Mouse (Mus musculus) intestine, embryonic 15.5 days (tissue): ENCODE data around the gene Gnmt. TPM values are rescaled to one million over a fixed set of nuclear protein-coding genes. Genes with fewer than 3 reads are reported as not detected.
A peak's percentile ranks its signal among the peaks of the same experiment; 100 is the strongest.
"Not testable (repeated sequence)": the region's sequence is repeated elsewhere in the genome, so short reads cannot be mapped to it uniquely, and the experiment has no call there.

Experiments
- ATAC-seq: fragments of 200-750 bp; cut with Nextera tagmentation; 2 replicates; pipeline ENCODE4 v1.8.0; 2017; ENCODE audit warnings: moderate TSS enrichment, moderate library complexity
- H3K27ac ChIP-seq: fragments of 300-500 bp; sonication (generic); 2 replicates; pipeline ENCODE4 v1.5.1; 2015; ENCODE audit warnings: mild to moderate bottlenecking, inconsistent platforms
- H3K27me3 ChIP-seq: fragments of 300-500 bp; sonication (generic); replicated peaks from 2 replicates; pipeline ENCODE4 v1.6.1; 2015; ENCODE audit warnings: inconsistent platforms
- H3K36me3 ChIP-seq: fragments of 300-500 bp; sonication (generic); 2 replicates; pipeline ENCODE4 v1.6.1; 2015; ENCODE audit warnings: inconsistent platforms
- H3K4me1 ChIP-seq: fragments of 300-500 bp; sonication (generic); replicated peaks from 2 replicates; pipeline ENCODE4 v1.6.1; 2015; ENCODE audit warnings: inconsistent platforms
- H3K4me2 ChIP-seq: fragments of 300-500 bp; sonication (generic); replicated peaks from 2 replicates; pipeline ENCODE4 v1.6.1; 2015; ENCODE audit warnings: mild to moderate bottlenecking, inconsistent platforms
- H3K4me3 ChIP-seq: fragments of 300-500 bp; sonication (generic); replicated peaks from 2 replicates; pipeline ENCODE4 v1.5.1; 2015; ENCODE audit warnings: inconsistent platforms
- H3K9ac ChIP-seq: fragments of 300-500 bp; sonication (generic); 2 replicates; pipeline ENCODE4 v1.6.1; 2015; ENCODE audit warnings: inconsistent platforms
- H3K9me3 ChIP-seq: fragments of 300-500 bp; sonication (generic); 2 replicates; pipeline ENCODE4 v1.6.1; 2016; ENCODE audit warnings: inconsistent platforms
- WGBS: fragments of 180-500 bp; shearing (Covaris S2); methylation state at CpG from one replicate; pipeline ENCODE4 v1.1.7; 2015; 5-methylcytosine and 5-hydroxymethylcytosine counted together
- polyA plus RNA-seq: library from polyadenylated mRNA; unstranded; fragments of >200 nt; fragmentation: Nextera tagmentation; extraction: Ambion mirVana; gene quantifications from 2 replicates; pipeline ENCODE4 v1.2.1, GENCODE M21; 2015

Gene Gnmt
- polyA plus RNA-seq, result 3.2 and 9.0 TPM in 2 replicates

DNA sequence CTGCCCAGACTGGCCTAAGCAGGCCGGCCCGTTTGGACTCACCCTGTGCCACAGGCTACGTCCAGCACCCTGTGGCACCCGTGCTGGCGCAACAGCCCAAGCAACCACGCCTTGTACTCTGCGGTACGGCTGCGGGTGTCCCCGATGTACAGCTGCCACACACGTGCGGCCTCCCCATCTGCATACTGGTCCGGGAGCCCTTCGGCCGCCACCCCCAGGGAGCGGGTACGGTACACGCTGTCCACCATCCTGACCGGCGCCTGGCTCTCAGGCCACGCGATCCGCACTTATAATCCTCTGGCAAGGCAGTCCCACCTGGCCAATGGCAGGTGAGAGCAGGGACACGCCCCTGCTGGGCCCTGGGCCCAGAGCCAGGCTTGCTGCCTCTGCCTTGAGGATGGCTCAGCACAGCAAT lies at the start of gene Gnmt:
TSS of gene Gnmt (minus strand) at position 265 of the 415 bp plus-strand sequence.
- Histone ChIP-seq H3K4me3 (peak within 1 kb of the TSS; percentile 20), H3K4me2 (peak within 1 kb of the TSS; percentile 71), H3K9ac (no peak within 1 kb of the TSS; the same call in 1 of the 2 replicates), H3K27me3 (peaks cover 6% of the 10 kb centered on the region), H3K27ac (no peak within 1 kb of the TSS), H3K9me3 (no peaks in the 10 kb centered on the region), H3K4me1 (0 out of 2 replicates have a peak, but pooled peaks cover 9% of the 10 kb centered on the region), H3K36me3 (peaks cover 6% of the 10 kb centered on the region)
- peak; percentile 89 for ATAC-seq
- WGBS, result 13% methylated on average over 24 of the region's 24 CpGs

DNA sequence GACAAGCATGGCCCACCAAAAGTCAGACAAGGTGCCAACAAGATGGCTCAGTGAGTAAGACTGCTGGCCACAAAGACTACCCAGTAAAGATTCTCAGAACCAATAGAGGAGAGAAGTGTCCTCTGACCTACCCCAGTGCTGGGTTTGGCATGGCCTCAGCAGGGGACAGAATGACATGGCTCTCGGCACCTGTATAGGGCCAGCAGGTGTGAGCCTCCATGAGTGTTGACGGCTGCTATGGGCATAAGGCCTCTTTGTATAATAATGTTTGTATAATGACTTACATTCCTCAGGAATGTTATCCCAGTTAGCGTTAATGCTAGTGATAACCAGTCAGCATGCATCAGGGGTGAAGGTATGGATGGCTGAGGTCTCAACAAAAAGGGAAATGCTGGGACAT lies 47.1 kb upstream of the Gnmt start:
- Histone ChIP-seq H3K36me3 (peaks cover 47% of the 10 kb centered on the region), H3K4me2 (no peak overlapping the region), H3K27ac (no peak overlapping the region), H3K27me3 (no peaks in the 10 kb centered on the region), H3K4me1 (peaks cover 14% of the 10 kb centered on the region), H3K9me3 (no peaks in the 10 kb centered on the region), H3K9ac (no peak overlapping the region), H3K4me3 (no peak overlapping the region)
- ATAC-seq, result no peak
- WGBS, result 60% methylated on average over 3 of the region's 3 CpGs

- H3K36me3 ChIP-seq, result peaks cover 43% of the 10 kb centered on the region
- H3K9ac ChIP-seq, result no peak overlapping the region
- peaks cover 13% of the 10 kb centered on the region for H3K4me1 ChIP-seq
- no peak overlapping the region for H3K27ac ChIP-seq
- H3K4me2 ChIP-seq, result no peak overlapping the region
- no peak overlapping the region for H3K4me3 ChIP-seq
- WGBS, result 92% methylated on average over 9 of the region's 9 CpGs
- no peaks in the 10 kb centered on the region for H3K27me3 ChIP-seq
- no peaks in the 10 kb centered on the region for H3K9me3 ChIP-seq
- no peak for ATAC-seq
These were observed 46.1 kb upstream of the Gnmt start for GRCm38 (mm10) chr17:46775070-46775469.

DNA sequence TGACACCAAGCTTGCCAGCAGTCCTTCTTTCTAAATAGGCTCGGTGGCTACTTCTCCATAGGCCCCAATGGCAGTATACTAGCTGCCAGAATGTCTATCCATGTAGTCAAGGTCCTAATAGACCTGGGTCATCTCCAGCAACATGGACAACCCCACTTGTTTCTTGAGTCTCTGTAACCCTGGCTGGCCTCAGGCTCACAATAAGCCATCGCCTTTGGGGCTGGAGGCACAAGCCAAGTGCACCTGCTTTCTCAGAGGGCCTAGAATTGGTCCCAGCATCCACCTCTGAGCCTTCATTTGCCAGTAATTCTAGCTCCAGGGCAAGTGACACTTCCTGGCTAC lies 45.1 kb upstream of the Gnmt start:
- no peaks in the 10 kb centered on the region for H3K9me3 ChIP-seq
- no peak for ATAC-seq
- 56% methylated on average over 2 of the region's 2 CpGs for WGBS
- no peak overlapping the region for H3K9ac ChIP-seq
- peak overlapping the region; percentile 70 for H3K4me2 ChIP-seq
- H3K4me1 ChIP-seq, result peaks cover 13% of the 10 kb centered on the region
- H3K36me3 ChIP-seq, result peaks cover 35% of the 10 kb centered on the region
- no peaks in the 10 kb centered on the region for H3K27me3 ChIP-seq
- H3K27ac ChIP-seq, result no peak overlapping the region; the same call in 1 of the 2 replicates
- H3K4me3 ChIP-seq, result peak overlapping the region; percentile 91; the same call in 1 of the 2 replicates

DNA sequence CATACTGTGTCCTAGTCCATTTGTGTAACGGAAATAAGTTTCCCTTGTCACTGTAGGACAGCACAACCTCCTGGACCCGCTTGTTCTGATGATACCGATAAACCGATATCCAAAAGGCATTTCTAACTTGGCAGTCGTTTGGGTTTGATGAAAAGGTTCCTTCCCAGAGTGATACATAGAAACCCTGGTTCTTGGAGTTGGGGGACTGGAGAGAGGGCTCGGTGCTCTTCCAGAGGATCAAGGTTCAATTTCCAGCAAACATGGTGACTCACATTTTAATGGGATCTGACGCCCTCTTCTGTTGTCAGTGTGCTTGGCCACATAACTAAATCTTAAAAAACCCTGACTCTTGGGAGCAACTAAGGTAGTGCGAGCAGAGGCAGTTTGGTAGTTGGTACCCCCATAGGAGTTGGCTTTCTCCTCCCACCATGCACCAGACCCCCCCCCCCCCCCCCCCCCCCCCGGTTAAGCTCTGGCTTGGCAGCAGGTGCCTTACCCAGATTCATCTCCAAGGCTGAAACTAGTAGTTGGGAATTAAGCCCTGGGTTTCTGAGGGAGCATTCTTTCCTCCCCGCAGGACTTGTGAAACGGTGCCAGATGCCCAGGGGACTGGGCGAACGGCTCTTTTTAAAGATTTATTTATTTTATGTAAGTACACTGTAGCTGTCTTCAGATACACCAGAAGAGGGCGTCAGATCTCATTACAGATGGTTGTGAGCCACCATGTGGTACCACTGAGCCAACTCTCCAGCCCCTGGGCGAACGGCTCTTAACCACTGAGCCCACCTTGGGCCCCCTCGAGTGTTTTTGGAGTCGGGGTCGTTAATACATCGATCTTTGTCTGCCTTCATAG lies 44.5 kb upstream of the Gnmt start:
- 8% methylated on average over 20 of the region's 20 CpGs for WGBS
- Histone ChIP-seq H3K4me2 (peak overlapping the region; percentile 70), H3K9me3 (no peaks in the 10 kb centered on the region), H3K36me3 (peaks cover 29% of the 10 kb centered on the region), H3K4me1 (peaks cover 13% of the 10 kb centered on the region), H3K27me3 (no peaks in the 10 kb centered on the region), H3K9ac (peak overlapping the region; percentile 94), H3K4me3 (peak overlapping the region; percentile 91), H3K27ac (peak overlapping the region; percentile 90)
- ATAC-seq, result peak; percentile 42

GRCm38 (mm10) chr17:46772404-46773277 lies 43.7 kb upstream of the Gnmt start, which contains the start of gene 2310039H08Rik:
Gene 2310039H08Rik (plus strand): TSS chr17:46772635.
- H3K9ac ChIP-seq, result peak within 1 kb of the TSS; percentile 94
- no peaks in the 10 kb centered on the region for H3K9me3 ChIP-seq
- peaks cover 13% of the 10 kb centered on the region for H3K4me1 ChIP-seq
- peak within 1 kb of the TSS; percentile 70 for H3K4me2 ChIP-seq
- WGBS, result under 1% methylated on average over 50 of the region's 50 CpGs
- peaks cover 20% of the 10 kb centered on the region for H3K36me3 ChIP-seq
- peak; percentile 92 for ATAC-seq
- peak within 1 kb of the TSS; percentile 91 for H3K4me3 ChIP-seq
- H3K27me3 ChIP-seq, result no peaks in the 10 kb centered on the region
- peak within 1 kb of the TSS; percentile 90 for H3K27ac ChIP-seq

- 4% methylated on average over 5 of the region's 5 CpGs for WGBS
- Histone ChIP-seq H3K4me3 (peak overlapping the region; percentile 91), H3K36me3 (peaks cover 15% of the 10 kb centered on the region), H3K27me3 (no peaks in the 10 kb centered on the region), H3K4me2 (peak overlapping the region; percentile 70), H3K9me3 (no peaks in the 10 kb centered on the region), H3K27ac (peak overlapping the region; percentile 90), H3K9ac (peak overlapping the region; percentile 94), H3K4me1 (peaks cover 13% of the 10 kb centered on the region)
- ATAC-seq, result peak; percentile 29; the same call in 1 of the 2 replicates
These were observed 43.1 kb upstream of the Gnmt start for GRCm38 (mm10) chr17:46772038-46772403.

- ATAC-seq, result no peak
- H3K27me3 ChIP-seq, result no peaks in the 10 kb centered on the region
- peak overlapping the region; percentile 70 for H3K4me2 ChIP-seq
- H3K27ac ChIP-seq, result no peak overlapping the region
- 60% methylated on average over 17 of the region's 17 CpGs for WGBS
- H3K36me3 ChIP-seq, result peaks cover 14% of the 10 kb centered on the region
- H3K9ac ChIP-seq, result no peak overlapping the region
- peaks cover 13% of the 10 kb centered on the region for H3K4me1 ChIP-seq
- peak overlapping the region; percentile 91 for H3K4me3 ChIP-seq
- no peaks in the 10 kb centered on the region for H3K9me3 ChIP-seq
These were observed 42.6 kb upstream of the Gnmt start for GRCm38 (mm10) chr17:46771616-46772015.

GRCm38 (mm10) chr17:46771025-46771424 lies 42.1 kb upstream of the Gnmt start:
- H3K27ac ChIP-seq, result no peak overlapping the region
- H3K4me2 ChIP-seq, result no peak overlapping the region
- ATAC-seq, result no peak
- WGBS, result 85% methylated on average over 4 of the region's 4 CpGs
- H3K4me1 ChIP-seq, result peaks cover 13% of the 10 kb centered on the region
- no peaks in the 10 kb centered on the region for H3K27me3 ChIP-seq
- peaks cover 8% of the 10 kb centered on the region for H3K36me3 ChIP-seq
- no peak overlapping the region for H3K9ac ChIP-seq
- no peaks in the 10 kb centered on the region for H3K9me3 ChIP-seq
- H3K4me3 ChIP-seq, result no peak overlapping the region

DNA sequence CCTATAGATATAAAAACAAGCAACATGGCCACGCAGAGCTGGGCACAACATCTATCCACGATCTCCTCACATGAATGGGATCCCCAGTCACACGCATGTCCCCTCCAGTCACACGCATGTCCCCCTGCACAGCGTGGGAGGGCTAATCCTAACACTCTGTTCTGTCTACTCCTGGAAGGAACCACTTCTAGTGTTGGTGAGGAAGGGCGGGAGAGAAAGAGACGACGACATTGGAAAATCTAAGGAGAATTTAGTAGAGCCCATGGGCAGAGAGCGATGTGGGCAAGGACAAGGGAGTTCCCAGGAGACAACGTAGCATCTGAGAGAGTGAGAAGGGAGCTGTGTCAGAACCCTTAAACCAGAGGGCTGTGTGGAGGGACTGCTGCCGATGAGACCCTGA lies 41.6 kb upstream of the Gnmt start:
- Histone ChIP-seq H3K36me3 (peaks cover 7% of the 10 kb centered on the region), H3K4me1 (peaks cover 13% of the 10 kb centered on the region), H3K27me3 (no peaks in the 10 kb centered on the region), H3K4me2 (no peak overlapping the region), H3K4me3 (no peak overlapping the region), H3K9me3 (no peaks in the 10 kb centered on the region), H3K27ac (no peak overlapping the region), H3K9ac (no peak overlapping the region)
- no peak for ATAC-seq
- WGBS, result 92% methylated on average over 11 of the region's 11 CpGs

DNA sequence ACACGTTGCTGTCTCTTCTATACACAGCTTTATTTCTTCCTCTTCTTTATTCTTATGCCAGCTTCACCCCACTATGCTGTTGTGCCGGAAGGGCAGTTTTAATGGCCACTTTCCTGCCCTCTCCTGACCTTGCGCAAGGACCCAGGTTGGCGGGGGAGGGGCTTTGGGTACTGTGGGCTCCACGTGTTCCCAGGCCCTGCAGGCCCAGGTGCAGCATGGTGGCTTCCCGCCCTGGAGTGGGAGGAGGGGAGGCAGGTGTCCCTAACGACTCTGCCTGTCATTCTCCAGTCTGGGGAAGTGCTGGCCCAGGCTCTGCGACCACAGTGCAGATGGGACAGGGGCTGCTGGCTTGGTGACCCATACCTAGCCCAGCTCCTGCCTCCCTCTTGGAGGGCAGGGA lies 38.9 kb upstream of the Gnmt start:
- 36% methylated on average over 8 of the region's 8 CpGs for WGBS
- Histone ChIP-seq H3K4me3 (no peak overlapping the region), H3K9ac (no peak overlapping the region), H3K4me2 (no peak overlapping the region), H3K27ac (no peak overlapping the region), H3K9me3 (no peaks in the 10 kb centered on the region), H3K36me3 (no peaks in the 10 kb centered on the region), H3K27me3 (no peaks in the 10 kb centered on the region), H3K4me1 (peaks cover 5% of the 10 kb centered on the region)
- ATAC-seq, result no peak

- not testable (repeated sequence) for H3K4me2 ChIP-seq, H3K27me3 ChIP-seq, H3K9me3 ChIP-seq, H3K4me3 ChIP-seq, H3K27ac ChIP-seq, H3K4me1 ChIP-seq, H3K9ac ChIP-seq, ATAC-seq, H3K36me3 ChIP-seq
- WGBS, result 64% methylated on average over 9 of the region's 9 CpGs
These were observed 35.9 kb upstream of the Gnmt start for GRCm38 (mm10) chr17:46764916-46765315.
